Mouse (Mus musculus) ES-Bruce4 (cell line): ENCODE results near the gene Efemp2. TPM values are rescaled to one million over a fixed set of nuclear protein-coding genes. Genes with fewer than 3 reads are reported as not detected.

Source experiments
- H3K27ac ChIP-seq: 2 replicates; pipeline ENCODE4 v1.5.1; 2012; ENCODE audit warnings: low read length, inconsistent platforms; ENCODE audit not compliant: insufficient read depth
- H3K27me3 ChIP-seq: 2 replicates; pipeline ENCODE4 v1.6.1; 2012; ENCODE audit warnings: mild to moderate bottlenecking, low read length, inconsistent platforms; ENCODE audit not compliant: control insufficient read depth, poor library complexity, insufficient read depth, severe bottlenecking
- H3K36me3 ChIP-seq: 2 replicates; pipeline ENCODE4 v1.6.1; 2012; ENCODE audit warnings: inconsistent platforms, mild to moderate bottlenecking, low read length, moderate library complexity; ENCODE audit not compliant: control insufficient read depth, poor library complexity, insufficient read depth, severe bottlenecking
- H3K4me1 ChIP-seq: one replicate; pipeline ENCODE4 v1.8.1; 2011; ENCODE audit warnings: low read length; ENCODE audit not compliant: control insufficient read depth, insufficient read depth
- H3K4me3 ChIP-seq: 2 replicates; pipeline ENCODE4 v1.5.1; 2011; ENCODE audit warnings: low read depth, mild to moderate bottlenecking, low read length
- H3K9ac ChIP-seq: 2 replicates; pipeline ENCODE4 v1.6.1; 2012; ENCODE audit warnings: low read depth, mild to moderate bottlenecking, inconsistent platforms; ENCODE audit not compliant: poor library complexity, severe bottlenecking
- H3K9me3 ChIP-seq: replicated peaks from 2 replicates; pipeline ENCODE4 v1.6.1; 2012; ENCODE audit warnings: mild to moderate bottlenecking, low read length, inconsistent platforms; ENCODE audit not compliant: control insufficient read depth, poor library complexity, insufficient read depth, severe bottlenecking
- CTCF ChIP-seq: IDR thresholded peaks from one replicate; pipeline ENCODE4 v1.8.1; 2011; ENCODE audit warnings: low read depth, low read length
- EP300 ChIP-seq: IDR thresholded peaks from 2 replicates; pipeline ENCODE4 v1.6.1; 2011; ENCODE audit warnings: low read depth, low read length; ENCODE audit not compliant: insufficient read depth
- POLR2A ChIP-seq: IDR thresholded peaks from one replicate; pipeline ENCODE4 v1.8.1; 2011; ENCODE audit warnings: low read length; ENCODE audit not compliant: insufficient read depth
- polyA plus RNA-seq: library from polyadenylated mRNA; stranded (reverse); fragments of >200 nt; gene quantifications from 2 replicates; pipeline ENCODE4 v1.2.4, GENCODE M21; 2011; ENCODE audit warnings: low read depth; ENCODE audit not compliant: missing spikeins, insufficient read depth, insufficient read length

Efemp2 gene
- polyA plus RNA-seq, 1 experiment, result 21.5 TPM

- Histone ChIP-seq H3K36me3 (peaks cover 18% of the 10 kb centered on the region), H3K4me3 (no peak overlapping the region), H3K27ac (no peak overlapping the region), H3K9me3 (no peaks in the 10 kb centered on the region), H3K9ac (no peak overlapping the region), H3K27me3 (no peaks in the 10 kb centered on the region), H3K4me1 (peaks cover 5% of the 10 kb centered on the region)
- TF ChIP-seq CTCF (no peak), EP300 (no peak), POLR2A (no peak)
These were observed 22.3 kb downstream of the Efemp2 start for GRCm38 (mm10) chr19:5496052-5496370.

- Histone ChIP-seq H3K36me3 (no peaks in the 10 kb centered on the region), H3K4me3 (no peak overlapping the region), H3K9me3 (no peaks in the 10 kb centered on the region), H3K27ac (no peak overlapping the region), H3K4me1 (no peaks in the 10 kb centered on the region), H3K27me3 (no peaks in the 10 kb centered on the region), H3K9ac (no peak overlapping the region)
- TF ChIP-seq EP300 (no peak), CTCF (no peak), POLR2A (no peak)
These were observed 26.6 kb downstream of the Efemp2 start for GRCm38 (mm10) chr19:5500330-5500875.

GRCm38 (mm10) chr19:5503687-5504086 lies 29.9 kb downstream of the Efemp2 start, which contains the start of gene 1700020D05Rik:
Gene 1700020D05Rik, minus strand, starts transcription at chr19:5503787.
- H3K36me3 ChIP-seq, result no peaks in the 10 kb centered on the region
- H3K9ac ChIP-seq, result 0 out of 2 replicates have a peak within 1 kb of the TSS, but pooled peaks have one; percentile 12
- no peak for TF ChIP-seq CTCF
- no peak for TF ChIP-seq POLR2A
- TF ChIP-seq EP300, result no peak
- H3K4me1 ChIP-seq, result no peaks in the 10 kb centered on the region
- no peak within 1 kb of the TSS for H3K27ac ChIP-seq
- no peaks in the 10 kb centered on the region for H3K9me3 ChIP-seq
- H3K4me3 ChIP-seq, result no peak within 1 kb of the TSS
- no peaks in the 10 kb centered on the region for H3K27me3 ChIP-seq

- Histone ChIP-seq H3K27me3 (no peaks in the 10 kb centered on the region), H3K4me1 (no peaks in the 10 kb centered on the region), H3K9ac (peak within 1 kb of the TSS; percentile 59), H3K27ac (no peak within 1 kb of the TSS), H3K9me3 (no peaks in the 10 kb centered on the region), H3K36me3 (no peaks in the 10 kb centered on the region), H3K4me3 (peak within 1 kb of the TSS; percentile 79)
- no peak for TF ChIP-seq CTCF
- no peak for TF ChIP-seq EP300
- TF ChIP-seq POLR2A, result peak; percentile 41
These were observed 36.6 kb downstream of the Efemp2 start, which contains the start of gene Snx32 for GRCm38 (mm10) chr19:5510031-5511026. Gene Snx32, minus strand, starts transcription at chr19:5510538.

GRCm38 (mm10) chr19:5511074-5511632 lies 37.4 kb downstream of the Efemp2 start:
- H3K36me3 ChIP-seq, result no peaks in the 10 kb centered on the region
- H3K4me3 ChIP-seq, result peak overlapping the region; percentile 79
- TF ChIP-seq POLR2A, result no peak
- no peak for TF ChIP-seq CTCF
- no peak for TF ChIP-seq EP300
- H3K27me3 ChIP-seq, result no peaks in the 10 kb centered on the region
- no peak overlapping the region for H3K27ac ChIP-seq
- peak overlapping the region; percentile 59 for H3K9ac ChIP-seq
- no peaks in the 10 kb centered on the region for H3K9me3 ChIP-seq
- no peaks in the 10 kb centered on the region for H3K4me1 ChIP-seq
